Mouse (Mus musculus) neutrophil, adult 59 days (primary cell): ENCODE measurements around the gene Gm9. TPM values are rescaled to one million over a fixed set of nuclear protein-coding genes. Genes with fewer than 3 reads are reported as not detected.

Source experiments
- total RNA-seq, 2 experiments: library from RNA; stranded (reverse); gene quantifications; 1 replicate in 1 of 2; 2 replicates in 1 of 2; pipeline ENCODE4 v1.2.4; 2023

The Gm9 gene
- total RNA-seq: not detected

DNA sequence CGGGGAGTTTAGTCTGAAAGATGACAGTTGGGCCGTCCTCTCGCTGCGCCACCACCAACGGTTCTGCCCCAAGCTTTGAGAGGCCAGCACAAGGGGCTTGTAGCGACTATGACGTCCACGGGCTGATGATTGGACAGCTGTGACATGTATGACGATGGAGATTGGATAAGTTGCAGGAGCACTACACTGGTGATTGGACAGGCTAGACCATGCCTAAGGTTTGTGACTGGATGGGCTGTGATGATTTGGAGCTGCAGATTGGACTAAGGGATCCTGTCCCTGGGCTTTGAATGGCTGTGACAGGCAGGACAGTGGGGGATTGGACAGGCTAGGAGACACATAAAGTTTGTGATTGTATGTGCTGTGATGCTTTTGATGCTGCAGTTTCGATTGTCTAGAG lies at the start of gene Gm9:
Gene Gm9, minus strand, starts transcription at position 101 of the 400 bp plus-strand sequence.

DNA sequence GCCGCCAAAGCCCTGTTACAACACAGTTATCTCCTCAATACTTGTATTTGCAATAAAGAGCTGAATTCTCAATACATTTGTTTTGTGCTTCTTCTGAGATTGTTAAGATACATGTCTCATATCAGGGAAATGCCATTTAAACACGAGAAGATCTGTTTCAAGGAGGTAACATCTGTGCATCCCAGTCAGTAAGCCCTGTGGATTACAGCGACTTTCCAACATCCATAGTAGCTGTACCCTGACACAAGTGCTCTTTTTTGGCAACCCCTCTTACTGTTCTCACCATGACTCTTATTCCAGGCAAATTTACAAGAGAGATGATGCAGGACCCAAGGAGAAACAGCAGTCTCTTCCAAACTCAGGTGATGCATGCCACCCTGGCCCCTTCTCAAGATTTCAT lies 38.8 kb upstream of the Gm9 start, which contains the start of gene Rhox3a:
Gene Rhox3a, plus strand, starts transcription at position 301 of the 400 bp plus-strand sequence.

DNA sequence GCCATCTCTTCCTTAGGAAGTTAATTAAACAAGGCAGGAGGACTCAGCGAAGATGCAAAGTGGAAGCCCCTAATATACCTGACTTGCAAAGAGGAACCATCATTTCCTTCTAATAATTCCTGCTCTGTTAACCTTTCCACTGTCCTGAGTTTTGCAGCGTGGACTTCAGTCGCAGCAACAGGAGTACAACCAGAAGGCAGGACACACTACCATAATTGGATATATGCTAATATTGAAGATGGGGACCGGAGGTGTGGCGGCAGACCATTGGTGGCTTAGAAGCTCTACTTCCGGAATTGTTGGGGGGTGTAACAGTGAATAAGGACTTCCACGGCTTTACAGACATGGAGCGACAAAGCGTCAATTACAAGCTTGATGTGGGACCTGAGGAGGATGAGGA lies 33.8 kb upstream of the Gm9 start, which contains the start of gene Rhox2a:
Gene Rhox2a, plus strand, starts transcription at position 301 of the 400 bp plus-strand sequence.

GRCm38 (mm10) chrX:37222158-37222557 lies 11.3 kb upstream of the Gm9 start, which contains the start of gene Rhox1:
Gene Rhox1 (minus strand): TSS chrX:37222258.

GRCm38 (mm10) chrX:37191105-37191743 lies 19.6 kb downstream of the Gm9 start, which contains the start of the genes Ndufa1 and Rnf113a1:
Gene Ndufa1 (minus strand): TSS chrX:37191163.
Gene Rnf113a1 (plus strand): TSS chrX:37191245.

GRCm38 (mm10) chrX:37168742-37169141 lies 42.1 kb downstream of the Gm9 start, which contains the start of gene Akap14:
Gene Akap14 (minus strand): TSS chrX:37168842.

Other genes starting within 250 kb of the Gm9 start
- 10 to 100 TPM; 22.5 to 27.0 TPM for gene Sept6, start 219.2 kb downstream of the Gm9 start, total RNA-seq
- gene Sowahd, start 162.2 kb downstream of the Gm9 start, total RNA-seq: under 1 TPM in 1 of 2 experiments, not detected in 1; 0.44 TPM
- 100 to 1,000 TPM; 356 to 442 TPM for gene Rpl39, start 125.6 kb downstream of the Gm9 start, total RNA-seq
- 10 to 100 TPM; 11.0 to 12.4 TPM for gene Upf3b, start 100.7 kb downstream of the Gm9 start, total RNA-seq
- 10 to 100 TPM; 10.7 to 14.5 TPM for gene Nkap, start 84.2 kb downstream of the Gm9 start, total RNA-seq
- not detected for gene Akap14, start 42.2 kb downstream of the Gm9 start, total RNA-seq
- gene Ndufa1, start 19.9 kb downstream of the Gm9 start, total RNA-seq: 100 to 1,000 TPM; 109 to 125 TPM
- gene Rnf113a1, start 19.8 kb downstream of the Gm9 start, total RNA-seq: 1 to 10 TPM; 4.0 to 4.7 TPM
- not detected for gene Rhox1, start 11.2 kb upstream of the Gm9 start, total RNA-seq
- not detected for gene Rhox2a, start 33.9 kb upstream of the Gm9 start, total RNA-seq
- not detected for gene Rhox3a, start 38.9 kb upstream of the Gm9 start, total RNA-seq
- gene Rhox4a, start 54.3 kb upstream of the Gm9 start, total RNA-seq: not detected
- gene Rhox3a2, start 169.0 kb upstream of the Gm9 start, total RNA-seq: not detected
- gene Rhox4a2, start 179.8 kb upstream of the Gm9 start, total RNA-seq: not detected
- gene Rhox2b, start 201.0 kb upstream of the Gm9 start, total RNA-seq: not detected
- gene Rhox4b, start 221.5 kb upstream of the Gm9 start, total RNA-seq: not detected
- gene Rhox2c, start 242.6 kb upstream of the Gm9 start, total RNA-seq: not detected
- gene Rhox3c, start 247.5 kb upstream of the Gm9 start, total RNA-seq: not detected